In the genomic region with DNA sequence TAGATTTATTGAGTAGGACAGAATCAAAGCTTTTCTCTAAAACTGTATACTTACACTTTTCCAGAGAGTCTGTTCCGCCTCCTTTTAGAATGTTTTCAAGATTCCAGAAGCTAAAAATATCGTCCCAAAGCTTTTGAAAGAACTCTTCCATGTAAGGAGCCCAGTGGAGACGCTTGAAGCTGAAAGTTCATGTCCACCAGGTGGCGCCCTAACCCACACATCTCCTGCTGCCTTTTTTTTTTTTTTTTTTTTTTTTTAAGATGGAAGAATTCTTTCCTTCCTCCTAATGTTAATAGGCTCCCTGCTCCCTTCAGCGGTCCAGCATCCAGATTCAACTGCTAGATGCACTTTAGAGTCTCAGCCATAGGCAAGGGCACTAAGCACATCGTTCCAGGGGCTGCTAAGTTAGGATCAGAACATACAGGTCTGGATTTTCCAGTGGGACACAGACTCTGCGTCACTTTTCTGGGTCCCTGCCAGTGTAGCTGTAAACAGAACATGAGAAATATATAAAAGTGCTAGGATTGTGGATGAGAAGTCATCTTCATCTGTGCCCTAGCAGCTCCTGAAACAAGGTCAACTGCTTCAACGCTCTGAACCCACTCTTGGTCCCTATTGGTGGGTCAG, we compare ENCODE assay signal across 8 mouse cellular contexts. TPM values are rescaled to one million over a fixed set of nuclear protein-coding genes. Genes with fewer than 3 reads are reported as not detected.
DNase-seq lines count a peak whose midpoint lies in the region; TF ChIP-seq lines count a peak whose summit lies in the region.

No protein-coding gene starts in this region.

- no peak overlapping the region for H3K4me3 ChIP-seq in ES-Bruce4 (ENCODE audit: low read depth, low read length)
- no peak overlapping the region for H3K4me3 ChIP-seq in lung, adult 2 months (replicated peaks; ENCODE audit: extremely low read depth, low read depth, low read length)

- no peaks in the 10 kb centered on the region for H3K4me1 ChIP-seq in ES-Bruce4 (ENCODE audit: control insufficient read depth, insufficient read depth, low read length)
- peaks cover 18% of the 10 kb centered on the region for H3K4me1 ChIP-seq in lung, adult 2 months (ENCODE audit: control insufficient read depth, insufficient read depth, low read length)

- no peaks in the 10 kb centered on the region for H3K27me3 ChIP-seq in ES-Bruce4 (ENCODE audit: control insufficient read depth, insufficient read depth, low read length, poor library complexity, severe bottlenecking)

- H3K9me3 ChIP-seq in ES-Bruce4 (replicated peaks; ENCODE audit: control insufficient read depth, insufficient read depth, low read length, poor library complexity, severe bottlenecking): no peaks in the 10 kb centered on the region

- TF ChIP-seq POLR2A in ES-Bruce4 (IDR thresholded peaks at IDR 0.05; ENCODE audit: insufficient read depth, low read length): no peak
- no peak for TF ChIP-seq POLR2A in lung, adult 2 months (IDR thresholded peaks at IDR 0.05; ENCODE audit: borderline replicate concordance, extremely low read depth, low read depth, low read length)

- peak; percentile 99 for DNase-seq in 3T3-L1 (ENCODE audit: low read depth, low spot score)
- DNase-seq in cerebellum, adult 11-12 months: peak; percentile 66
- DNase-seq in gastrocnemius, adult 18-20 months (ENCODE audit: low spot score): peak; percentile 86
- peak; percentile 92 for DNase-seq in kidney, postnatal 14 days
- DNase-seq in lung, adult 2 months: peak; percentile 79
- DNase-seq in right cerebral cortex, postnatal 36 days (ENCODE audit: low spot score in 2 of 2): peak; percentile 84 to 86
- peak; percentile 57 for DNase-seq in yolk sac, embryonic 10.5 days (ENCODE audit: low spot score)

- no peak for TF ChIP-seq EP300 in ES-Bruce4 (IDR thresholded peaks at IDR 0.05; ENCODE audit: insufficient read depth, low read depth, low read length)

- TF ChIP-seq CTCF in ES-Bruce4 (IDR thresholded peaks at IDR 0.05; ENCODE audit: low read depth, low read length): peak; percentile 47
- TF ChIP-seq CTCF in lung, adult 2 months (IDR thresholded peaks at IDR 0.05; ENCODE audit: insufficient read depth, low read length): peak; percentile 68

- no peaks in the 10 kb centered on the region for H3K36me3 ChIP-seq in ES-Bruce4 (ENCODE audit: control insufficient read depth, insufficient read depth, low read length, poor library complexity, severe bottlenecking)

- WGBS in lung, adult 2 months: 19% methylated on average over 8 of the region's 8 CpGs

- no peak overlapping the region for H3K27ac ChIP-seq in ES-Bruce4 (ENCODE audit: insufficient read depth, low read length)

- H3K9ac ChIP-seq in ES-Bruce4 (ENCODE audit: low read depth, poor library complexity, severe bottlenecking): no peak overlapping the region

RNA-seq across cellular contexts. Expression of gene Marveld1, which starts 2.5 kb away (rescaled TPM):
- 15.0 and 17.7 TPM in 2 replicates for polyA plus RNA-seq in ES-Bruce4 (2011; ENCODE audit: insufficient read depth, insufficient read length, low read depth, missing spikeins)
- total RNA-seq in gastrocnemius, adult 18-20 months (2021): 1 to 10 TPM; 5.3 to 6.9 TPM
- 215 and 250 TPM in 2 replicates for polyA plus RNA-seq in lung, adult 2 months (2012; rRNA removed)

RNA-seq across cellular contexts. Expression of gene Avpi1, which starts 15.8 kb away (rescaled TPM):
- 44.7 and 49.2 TPM in 2 replicates for polyA plus RNA-seq in ES-Bruce4 (2011; ENCODE audit: insufficient read depth, insufficient read length, low read depth, missing spikeins)
- total RNA-seq in gastrocnemius, adult 18-20 months (2021): 10 to 100 TPM in 1 of 2 experiments, 1 to 10 TPM in 1; 9.1 to 10.4 TPM
- 46.8 and 69.6 TPM in 2 replicates for polyA plus RNA-seq in lung, adult 2 months (2012; rRNA removed)

RNA-seq across cellular contexts. Expression of gene Zfyve27, which starts 19.1 kb away (rescaled TPM):
- 24.4 and 25.0 TPM in 2 replicates for polyA plus RNA-seq in ES-Bruce4 (2011; ENCODE audit: insufficient read depth, insufficient read length, low read depth, missing spikeins)
- total RNA-seq in gastrocnemius, adult 18-20 months (2021): 10 to 100 TPM; 11.6 to 12.9 TPM
- polyA plus RNA-seq in lung, adult 2 months (2012; rRNA removed): 39.3 and 53.9 TPM in 2 replicates

RNA-seq across cellular contexts. Expression of gene Pi4k2a, which starts 54.4 kb away (rescaled TPM):
- polyA plus RNA-seq in ES-Bruce4 (2011; ENCODE audit: insufficient read depth, insufficient read length, low read depth, missing spikeins): 27.2 and 30.4 TPM in 2 replicates
- total RNA-seq in gastrocnemius, adult 18-20 months (2021): 10 to 100 TPM; 13.0 to 13.7 TPM
- polyA plus RNA-seq in lung, adult 2 months (2012; rRNA removed): 29.1 and 34.8 TPM in 2 replicates

RNA-seq across cellular contexts. Expression of gene Sfrp5, which starts 57.4 kb away (rescaled TPM):
- 0.42 and 0.47 TPM in 2 replicates for polyA plus RNA-seq in ES-Bruce4 (2011; ENCODE audit: insufficient read depth, insufficient read length, low read depth, missing spikeins)
- total RNA-seq in gastrocnemius, adult 18-20 months (2021): 1 to 10 TPM; 3.0 to 9.3 TPM
- polyA plus RNA-seq in lung, adult 2 months (2012; rRNA removed): 4.9 and 9.4 TPM in 2 replicates

Comparison
In these comparisons a context has a peak if more than half of its experiments do, and no peak if none do; other contexts are left out.
1. RNA of gene Marveld1, which starts 2.5 kb away (polyA plus RNA-seq): 215 to 250 TPM in lung, adult 2 months; 15.0 to 17.7 TPM in ES-Bruce4; every median in the first group is over 10 times any median in the second.
2. Peak in every context shown above with its lines, with median percentiles within 50 percentile points of each other: DNase-seq.